Mouse (Mus musculus) olfactory bulb, adult 2 months (tissue): Measurements from ENCODE around the gene Blcap.

Experiments
- CTCF ChIP-seq: fragments of 200-500 bp; IDR thresholded peaks from 2 replicates; pipeline ENCODE4 v1.5.1; 2012; ENCODE audit warnings: low read depth, mild to moderate bottlenecking, low read length, moderate library complexity; ENCODE audit not compliant: insufficient read depth
- POLR2A ChIP-seq: fragments of 200-500 bp; IDR thresholded peaks from 2 replicates; pipeline ENCODE4 v1.6.1; 2012; ENCODE audit warnings: mild to moderate bottlenecking, low read depth, low read length, moderate library complexity; ENCODE audit not compliant: insufficient read depth

- no peak for TF ChIP-seq CTCF
- TF ChIP-seq POLR2A, result no peak
These were observed 11.2 kb downstream of the Blcap start, which contains the start of gene Nnat for GRCm38 (mm10) chr2:157559858-157560257.
